Mouse (Mus musculus) left cerebral cortex, postnatal 14 days (tissue): Measurements from ENCODE around the gene Gm42421. TPM values are rescaled to one million over a fixed set of nuclear protein-coding genes. Genes with fewer than 3 reads are reported as not detected.

ENCODE experiments used
- DNase-seq, 2 experiments: peaks; one replicate each; pipeline ENCODE4 v3.0.0; 2021 to 2022; ENCODE audit warnings: low spot score in 2 of 2, mixed read lengths in 1 of 2
- intact Hi-C: fragments of 180-260 bp; cut with DNase I; formaldehyde crosslinking; loops from one replicate; pipeline ENCODE4 v1.15.1; 2025
- long read RNA-seq, 2 experiments: library from polyadenylated mRNA; stranded (forward); transcript quantifications; one replicate each; pipeline ENCODE4 v2.0.0; 2021
- total RNA-seq, 2 experiments: library from RNA; stranded (reverse); gene quantifications; 2 replicates each; pipeline ENCODE4 v1.2.3; 2021

Gm42421 gene
- total RNA-seq, result 1 to 10 TPM in 1 of 2 experiments, under 1 TPM in 1; 0.90 to 2.7 TPM
- long read RNA-seq, experiment 1, result 0 reads
- long read RNA-seq, experiment 2, result 0 reads

GRCm38 (mm10) chr5:143927875-143928274 is at the start of gene Gm42421:
Gene Gm42421, plus strand, starts transcription at chr5:143928175.
- intact Hi-C loops, result no loop called here
- DNase-seq, result no peak

- DNase-seq, result no peak
- intact Hi-C loops, result no loop called here
Observed at GRCm38 (mm10) chr5:143885274-143885673, 42.7 kb upstream of the Gm42421 start.

GRCm38 (mm10) chr5:143890741-143891140 is 37.2 kb upstream of the Gm42421 start:
- DNase-seq, result no peak
- intact Hi-C loops, result no loop called here

- intact Hi-C loops, result no loop called here
- DNase-seq, result peak in 1 of 2 experiments; percentile 34
Observed at GRCm38 (mm10) chr5:143892255-143892886, 35.6 kb upstream of the Gm42421 start.

GRCm38 (mm10) chr5:143893396-143893795 is 34.6 kb upstream of the Gm42421 start:
- intact Hi-C loops, result no loop called here

GRCm38 (mm10) chr5:143897635-143898330 is 30.2 kb upstream of the Gm42421 start, which contains the start of gene Ankrd61:
Gene Ankrd61, minus strand, starts transcription at chr5:143897685.
- intact Hi-C loops, result no loop called here
- no peak for DNase-seq

More at GRCm38 (mm10) chr5:143893396-143893795, 34.6 kb upstream of the Gm42421 start:
- DNase-seq, result no peak

GRCm38 (mm10) chr5:143902111-143902510 is 25.9 kb upstream of the Gm42421 start:
- peak; percentile 42 to 50 for DNase-seq
- intact Hi-C loops, result no loop called here

GRCm38 (mm10) chr5:143903813-143904212 is 24.2 kb upstream of the Gm42421 start:
- no peak for DNase-seq
- intact Hi-C loops, result no loop called here

- intact Hi-C loops, result loop anchor here (5.0 kb wide), 1 partner anchor 174 kb away; the partner anchor contains the start of gene Usp42
- DNase-seq, result no peak
Observed at GRCm38 (mm10) chr5:143906429-143906828, 21.5 kb upstream of the Gm42421 start.

GRCm38 (mm10) chr5:143908926-143909325 is 19.0 kb upstream of the Gm42421 start:
- DNase-seq, result no peak
- intact Hi-C loops, result loop anchor here (5.0 kb wide), 1 partner anchor 177 kb away; the partner anchor contains the start of gene Usp42

GRCm38 (mm10) chr5:143909417-143910400 is 18.3 kb upstream of the Gm42421 start, which contains the start of the genes Aimp2 and Pms2:
Gene Aimp2, minus strand, starts transcription at chr5:143909847.
Gene Pms2, plus strand, starts transcription at chr5:143909964.
- peak; percentile 98 to 99 for DNase-seq
- intact Hi-C loops, result loop anchor here (5.0 kb wide), 1 partner anchor 177 kb away; the partner anchor contains the start of gene Usp42

- intact Hi-C loops, result no loop called here
Observed at GRCm38 (mm10) chr5:143916221-143916620, 11.8 kb upstream of the Gm42421 start.

GRCm38 (mm10) chr5:143917418-143917817 is 10.6 kb upstream of the Gm42421 start:
- peak in 1 of 2 experiments; percentile 37 for DNase-seq
- intact Hi-C loops, result no loop called here

More at GRCm38 (mm10) chr5:143916221-143916620, 11.8 kb upstream of the Gm42421 start:
- DNase-seq, result no peak

GRCm38 (mm10) chr5:143918120-143918519 is 9.9 kb upstream of the Gm42421 start:
- intact Hi-C loops, result no loop called here
- DNase-seq, result no peak

GRCm38 (mm10) chr5:143924781-143925452 is 3.1 kb upstream of the Gm42421 start:
- DNase-seq, result no peak
- intact Hi-C loops, result no loop called here

GRCm38 (mm10) chr5:143929291-143929690 is 1.3 kb downstream of the Gm42421 start:
- no peak for DNase-seq
- intact Hi-C loops, result no loop called here

GRCm38 (mm10) chr5:143930656-143931055 is 2.7 kb downstream of the Gm42421 start:
- no peak for DNase-seq
- intact Hi-C loops, result no loop called here

GRCm38 (mm10) chr5:143931863-143932580 is 4.0 kb downstream of the Gm42421 start:
- intact Hi-C loops, result no loop called here
- no peak for DNase-seq
